In the genomic region with DNA sequence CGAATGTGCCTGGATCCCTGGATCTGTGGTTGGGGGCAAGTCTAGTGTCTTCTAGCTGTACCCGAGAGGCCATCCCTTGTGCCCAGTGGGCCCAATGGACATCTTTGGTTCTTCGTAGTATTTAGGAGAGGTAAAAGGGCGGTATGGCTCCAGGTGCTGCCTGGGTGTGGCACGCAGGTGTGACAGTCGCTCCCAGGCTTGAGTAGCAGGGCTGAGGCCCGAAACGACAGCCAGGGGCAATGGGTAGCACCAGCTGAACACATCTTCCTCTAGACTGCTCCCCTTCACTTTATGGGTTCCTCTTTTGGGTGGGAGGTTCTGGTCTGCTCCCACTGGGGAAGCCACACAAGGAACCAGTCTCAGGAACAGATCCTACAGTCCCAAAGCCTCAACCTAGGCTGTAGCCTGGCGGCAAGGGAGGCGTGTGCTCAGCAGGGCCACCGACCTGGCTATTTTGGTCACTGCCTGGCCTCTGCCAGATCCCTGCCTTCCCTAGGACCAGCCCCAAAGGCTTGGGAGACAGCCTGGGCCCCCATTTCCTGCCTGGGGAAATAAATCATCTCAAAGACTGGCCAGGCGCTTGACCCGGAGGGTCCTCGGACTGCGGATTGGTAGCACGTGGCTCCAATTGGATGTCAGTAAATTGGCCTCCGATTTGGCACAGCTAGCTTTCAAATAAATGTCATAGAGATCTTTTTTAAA, we compare ENCODE assay signal across 8 mouse cellular contexts. TPM values are rescaled to one million over a fixed set of nuclear protein-coding genes. Genes with fewer than 3 reads are reported as not detected.
DNase-seq lines count a peak whose midpoint lies in the region; ATAC-seq and TF ChIP-seq lines count a peak whose summit lies in the region.

No protein-coding gene starts in this region.

- H3K9ac ChIP-seq in embryonic facial prominence, embryonic 13.5 days, result peak overlapping the region; percentile 91
- H3K9ac ChIP-seq in heart, embryonic 12.5 days, result peak overlapping the region; percentile 87
- H3K9ac ChIP-seq in kidney, embryonic 15.5 days, result peak overlapping the region; percentile 86

- ATAC-seq in embryonic facial prominence, embryonic 13.5 days (ENCODE audit: insufficient number of reproducible peaks, insufficient read depth, low FRiP score, low TSS enrichment, low read depth), result no peak
- no peak for ATAC-seq in heart, embryonic 12.5 days (ENCODE audit: insufficient number of reproducible peaks, low FRiP score)
- ATAC-seq in kidney, embryonic 15.5 days (replicated peaks; ENCODE audit: low FRiP score), result peak; percentile 26

- peaks cover 77% of the 10 kb centered on the region for H3K4me1 ChIP-seq in E14TG2a.4 (replicated peaks; ENCODE audit: low read depth, low read length)
- peaks cover 50% of the 10 kb centered on the region for H3K4me1 ChIP-seq in embryonic facial prominence, embryonic 13.5 days
- H3K4me1 ChIP-seq in heart, embryonic 12.5 days (replicated peaks), result peaks cover 56% of the 10 kb centered on the region
- peaks cover 62% of the 10 kb centered on the region for H3K4me1 ChIP-seq in kidney, embryonic 15.5 days

- no peak for TF ChIP-seq CTCF in E14TG2a.4 (conservative IDR thresholded peaks at IDR 0.05; ENCODE audit: low read length)

- H3K36me3 ChIP-seq in E14TG2a.4 (ENCODE audit: insufficient read depth, low read length), result peaks cover 40% of the 10 kb centered on the region
- no peaks in the 10 kb centered on the region for H3K36me3 ChIP-seq in embryonic facial prominence, embryonic 13.5 days
- H3K36me3 ChIP-seq in heart, embryonic 12.5 days, result no peaks in the 10 kb centered on the region
- H3K36me3 ChIP-seq in kidney, embryonic 15.5 days, result no peaks in the 10 kb centered on the region

- WGBS in embryonic facial prominence, embryonic 13.5 days, result 14% methylated on average over 17 of the region's 17 CpGs
- WGBS in heart, embryonic 12.5 days, result 17% methylated on average over 17 of the region's 17 CpGs
- WGBS in kidney, embryonic 15.5 days, result 6% methylated on average over 17 of the region's 17 CpGs

- H3K4me2 ChIP-seq in embryonic facial prominence, embryonic 13.5 days, result peak overlapping the region; percentile 96
- peak overlapping the region; percentile 78 for H3K4me2 ChIP-seq in heart, embryonic 12.5 days
- peak overlapping the region; percentile 92 for H3K4me2 ChIP-seq in kidney, embryonic 15.5 days

- peak; percentile 81 for DNase-seq in adrenal gland, postnatal 14 days
- peak; percentile 67 for DNase-seq in lung, postnatal 25 days (ENCODE audit: low spot score)
- DNase-seq in skeletal muscle tissue, adult 2 months (ENCODE audit: low read depth, low spot score), result peak; percentile 89
- DNase-seq in layer of hippocampus, adult 9-10 months (ENCODE audit: low spot score), result no peak

- H3K27me3 ChIP-seq in E14TG2a.4 (ENCODE audit: insufficient read depth, low read length), result no peaks in the 10 kb centered on the region
- H3K27me3 ChIP-seq in embryonic facial prominence, embryonic 13.5 days, result no peaks in the 10 kb centered on the region
- H3K27me3 ChIP-seq in heart, embryonic 12.5 days (replicated peaks), result peaks cover 7% of the 10 kb centered on the region; the same call in 1 of the 2 replicates
- H3K27me3 ChIP-seq in kidney, embryonic 15.5 days, result no peaks in the 10 kb centered on the region

- peak overlapping the region; percentile 93 for H3K27ac ChIP-seq in embryonic facial prominence, embryonic 13.5 days
- peak overlapping the region; percentile 92 for H3K27ac ChIP-seq in heart, embryonic 12.5 days (ENCODE audit: poor library complexity, severe bottlenecking)
- H3K27ac ChIP-seq in kidney, embryonic 15.5 days, result peak overlapping the region; percentile 92

- H3K9me3 ChIP-seq in E14TG2a.4 (ENCODE audit: low read length), result no peaks in the 10 kb centered on the region
- no peaks in the 10 kb centered on the region for H3K9me3 ChIP-seq in embryonic facial prominence, embryonic 13.5 days
- no peaks in the 10 kb centered on the region for H3K9me3 ChIP-seq in heart, embryonic 12.5 days (replicated peaks)
- no peaks in the 10 kb centered on the region for H3K9me3 ChIP-seq in kidney, embryonic 15.5 days (replicated peaks)

- H3K4me3 ChIP-seq in E14TG2a.4 (replicated peaks; ENCODE audit: low read length), result peak overlapping the region; percentile 97
- peak overlapping the region; percentile 94 for H3K4me3 ChIP-seq in embryonic facial prominence, embryonic 13.5 days
- peak overlapping the region; percentile 63 for H3K4me3 ChIP-seq in heart, embryonic 12.5 days
- peak overlapping the region; percentile 72 for H3K4me3 ChIP-seq in kidney, embryonic 15.5 days (replicated peaks)

RNA-seq across cellular contexts. Expression of a gene that starts 1.1 kb away (rescaled TPM):
- 259 and 278 TPM in 2 replicates for total RNA-seq in adrenal gland, postnatal 14 days (2021)
- 71.4 and 72.2 TPM in 2 replicates for polyA plus RNA-seq in embryonic facial prominence, embryonic 13.5 days (2015; fragmentation: Nextera tagmentation; extraction: Ambion mirVana)
- 79.1 and 85.8 TPM in 2 replicates for polyA plus RNA-seq in heart, embryonic 12.5 days (2016; fragmentation: Nextera tagmentation; extraction: Ambion mirVana)
- 84.0 and 87.2 TPM in 2 replicates for polyA plus RNA-seq in kidney, embryonic 15.5 days (2015; fragmentation: Nextera tagmentation; extraction: Ambion mirVana)
